Mouse (Mus musculus): ENCODE results near the gene Napepld. TPM values are rescaled to one million over a fixed set of nuclear protein-coding genes. Genes with fewer than 3 reads are reported as not detected.

Napepld gene
- polyA plus RNA-seq, 1 experiment from 2014 or later, result 7.0 TPM

Other genes starting within 250 kb of the Napepld start
- gene Lrrc17, start 157.8 kb downstream of the Napepld start, polyA plus RNA-seq (2014; fragmentation: Nextera tagmentation; extraction: Ambion mirVana), result 23.6 and 27.3 TPM in 2 replicates
- gene Fbxl13, start 55.8 kb downstream of the Napepld start, polyA plus RNA-seq (2014; fragmentation: Nextera tagmentation; extraction: Ambion mirVana), result 0.25 and 0.32 TPM in 2 replicates
- 88.4 and 93.0 TPM in 2 replicates for gene Armc10, start 55.6 kb downstream of the Napepld start, polyA plus RNA-seq (2014; fragmentation: Nextera tagmentation; extraction: Ambion mirVana)
- gene Pmpcb, start 35.7 kb upstream of the Napepld start, polyA plus RNA-seq (2014; fragmentation: Nextera tagmentation; extraction: Ambion mirVana), result 101 and 111 TPM in 2 replicates
- gene Dnajc2, start 83.9 kb upstream of the Napepld start, polyA plus RNA-seq (2014; fragmentation: Nextera tagmentation; extraction: Ambion mirVana), result 96.1 and 101 TPM in 2 replicates
- gene Psmc2, start 83.9 kb upstream of the Napepld start, polyA plus RNA-seq (2014; fragmentation: Nextera tagmentation; extraction: Ambion mirVana), result 245 and 265 TPM in 2 replicates
- not detected in 2 replicates for gene Slc26a5, start 164.2 kb upstream of the Napepld start, polyA plus RNA-seq (2014; fragmentation: Nextera tagmentation; extraction: Ambion mirVana)

Data from hindbrain, embryonic 11.5 days (tissue).